In genomic region chr11:90220022-90220645, GRCm38 (mm10) we compare ENCODE assay signal across 17 mouse cellular contexts. TPM values are rescaled to one million over a fixed set of nuclear protein-coding genes. Genes with fewer than 3 reads are reported as not detected.
DNase-seq lines count a peak whose midpoint lies in the region; ATAC-seq lines count a peak whose summit lies in the region.
"Had no signal": no experiment of that assay in that cellular context is flagged by ENCODE, and none has a peak within 500 bp of the region (broad histone marks: within the 10 kb centered on the region; RNA-seq: fewer than 3 reads in every experiment).

No protein-coding gene starts in this region.

- DNase-seq in heart, adult 11 months = peak; percentile 82
- no peak for DNase-seq in heart, postnatal 4 days
- DNase-seq in 3T3-L1 (ENCODE audit: low read depth, low spot score) (peak; percentile 70), MN1 (ENCODE audit: low spot score) (peak; percentile 21)
- DNase-seq in Muller cell, postnatal 12 days (ENCODE audit: inconsistent ontology term) = no peak
- no peak for DNase-seq in urinary bladder, postnatal 36 days (ENCODE audit: low spot score in 2 of 2)
- DNase-seq: adrenal gland, postnatal 25 days; B cell, adult 2 months; cerebellum, adult 8-10 months; forebrain, postnatal 0 days; gastrocnemius, postnatal 36 days; heart, postnatal 10 days; lung, adult 2 months had no signal

- ATAC-seq in granulocyte monocyte progenitor cell, adult 5-6 weeks (replicated peaks; ENCODE audit: poor library complexity, severe bottlenecking) = peak; percentile 65
- ATAC-seq in monocyte, adult 5-6 weeks (replicated peaks; ENCODE audit: insufficient number of reproducible peaks, low FRiP score, low TSS enrichment, poor library complexity, severe bottlenecking) = no peak
- ATAC-seq: forebrain, postnatal 0 days; intestine, postnatal 0 days; liver, embryonic 12.5 days had no signal

RNA-seq across cellular contexts. Expression of gene Mmd, which starts 29.1 kb away (rescaled TPM):
- 10 to 100 TPM; 58.0 to 58.8 TPM for total RNA-seq in heart, postnatal 4 days (2021)
- total RNA-seq in granulocyte monocyte progenitor cell, adult 5-6 weeks (2014; fragmentation: Nextera tagmentation) = 14.0 and 17.9 TPM in 2 replicates
- 10.6 and 21.5 TPM in 2 replicates for total RNA-seq in granulocyte monocyte progenitor cell, adult 5-6 weeks (2017)
- total RNA-seq in monocyte, adult 5-6 weeks (2017) = 23.5 to 81.5 TPM (median 37.7 TPM) in 3 replicates

RNA-seq across cellular contexts. Expression of gene Gm45716, which starts 32.7 kb away (rescaled TPM):
- total RNA-seq in heart, postnatal 4 days (2021) = 10 to 100 TPM; 26.6 to 30.4 TPM
- 6.9 and 8.3 TPM in 2 replicates for total RNA-seq in granulocyte monocyte progenitor cell, adult 5-6 weeks (2014; fragmentation: Nextera tagmentation)
- 9.1 and 10.1 TPM in 2 replicates for total RNA-seq in granulocyte monocyte progenitor cell, adult 5-6 weeks (2017)
- 25.2 to 33.2 TPM (median 32.0 TPM) in 3 replicates for total RNA-seq in monocyte, adult 5-6 weeks (2017)

Comparison
In these comparisons a context has a peak if more than half of its experiments do, and no peak if none do; other contexts are left out.
1. DNase-seq: peak in heart, adult 11 months (single experiment), 3T3-L1 (single experiment) and MN1 (single experiment); none in heart, postnatal 4 days (single experiment), Muller cell, postnatal 12 days (single experiment) and urinary bladder, postnatal 36 days (0 of 2).